Mouse (Mus musculus) cerebellum, adult 8-10 months (tissue): ENCODE data around the gene Fsip2.

Experiments
- DNase-seq: peaks from one replicate; pipeline ENCODE4 v3.0.0; 2022

Fsip2 gene

DNA sequence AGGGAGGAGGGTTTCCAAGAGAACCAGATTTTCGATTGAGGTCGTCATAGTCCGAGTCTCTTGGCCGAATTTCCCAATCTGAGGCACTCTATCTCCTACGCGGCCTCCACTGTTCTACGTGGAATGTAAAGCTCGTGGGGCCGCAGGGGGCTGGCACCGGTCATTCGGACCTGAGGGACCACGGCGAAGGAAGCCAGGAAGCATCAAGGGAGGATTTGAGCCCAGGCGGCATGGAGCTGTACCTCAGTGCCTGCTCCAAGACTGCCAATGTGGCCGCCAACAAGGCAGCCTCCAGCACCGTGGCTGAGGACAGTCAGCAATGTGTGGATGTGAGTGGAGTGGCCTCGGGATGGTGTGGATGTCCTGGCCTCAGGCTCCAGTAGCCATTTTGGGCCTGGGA, at the start of gene Fsip2:
TSS of gene Fsip2 (plus strand) at position 163 of the 400 bp plus-strand sequence.
- DNase-seq = no peak

DNA sequence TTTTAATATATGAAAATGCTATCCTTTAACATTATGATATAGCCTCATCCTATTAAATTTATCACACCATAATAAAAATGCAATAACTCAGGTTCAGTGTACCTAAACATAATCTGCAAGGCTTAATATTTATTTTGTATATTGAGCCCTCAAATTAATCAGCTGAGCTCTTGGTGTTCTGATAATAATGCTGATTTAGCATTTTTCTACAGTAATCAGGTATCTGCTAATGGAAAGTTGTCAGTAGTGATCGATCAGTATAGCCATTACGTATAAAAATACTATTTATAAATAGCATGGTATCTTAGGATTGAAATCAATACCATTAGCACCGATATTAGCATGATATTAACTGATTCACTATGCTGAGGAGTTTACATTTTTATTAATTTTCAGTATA, 20.0 kb downstream of the Fsip2 start:
- DNase-seq = no peak

DNA sequence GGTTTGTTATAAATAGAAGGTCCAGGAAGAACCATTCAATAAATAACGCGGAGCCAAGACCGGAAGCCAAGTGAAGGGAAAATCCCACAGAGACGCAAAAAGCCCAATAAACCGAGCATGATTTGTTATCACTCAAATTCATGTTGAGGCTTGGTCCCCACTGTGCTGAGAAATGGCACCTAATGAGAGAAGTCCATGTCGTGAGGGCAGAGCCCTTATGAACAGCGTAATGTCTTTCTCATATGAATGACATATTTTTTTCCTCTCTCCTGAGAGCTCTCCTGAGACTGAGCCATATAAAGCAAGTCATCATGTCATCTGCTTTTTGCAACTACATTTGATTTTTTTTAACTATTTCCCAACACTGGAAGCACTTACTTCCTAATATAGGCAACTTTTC, 82.4 kb downstream of the Fsip2 start:
- no peak for DNase-seq

DNA sequence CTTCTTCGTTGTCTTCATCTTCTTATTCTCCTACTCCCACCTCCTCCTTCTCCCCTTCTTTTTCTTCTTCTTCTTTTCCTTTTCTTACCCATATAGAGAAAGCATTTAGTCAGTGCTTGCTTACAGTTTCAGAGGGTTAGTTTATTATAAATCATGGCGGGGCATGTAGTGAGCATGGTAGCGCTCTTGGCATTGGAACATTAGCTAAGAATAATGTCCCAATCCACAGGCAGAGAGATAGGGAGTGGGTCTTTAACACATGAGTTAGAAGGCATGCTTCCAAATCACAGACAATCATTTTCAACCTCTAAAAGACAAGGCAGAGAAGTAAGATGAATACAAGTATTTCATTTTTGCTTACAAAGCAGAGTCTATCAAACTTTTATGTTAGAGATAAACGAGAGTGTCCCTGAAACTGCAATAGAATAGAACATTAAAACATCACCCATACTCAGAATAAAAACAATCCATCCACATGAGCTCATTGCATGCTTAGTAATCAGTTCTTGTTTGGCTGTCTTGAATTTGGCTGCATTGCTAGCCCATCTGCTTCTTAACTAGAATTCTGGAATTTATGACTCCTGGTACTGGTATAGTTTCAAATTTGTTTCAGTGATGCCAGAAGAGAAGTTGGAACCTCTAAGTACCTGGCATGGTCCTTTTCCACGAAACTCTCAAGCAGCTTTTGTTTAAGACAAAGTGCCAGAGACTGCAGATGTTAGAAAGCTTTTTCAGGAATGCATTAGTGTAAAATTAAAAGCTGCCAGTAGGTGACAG, 109.7 kb downstream of the Fsip2 start:
- no peak for DNase-seq
